Mouse (Mus musculus) neural tube, embryonic 14.5 days (tissue): ENCODE measurements around the gene Pih1d2. TPM values are rescaled to one million over a fixed set of nuclear protein-coding genes. Genes with fewer than 3 reads are reported as not detected.
"Not testable (repeated sequence)": the region's sequence is repeated elsewhere in the genome, so short reads cannot be mapped to it uniquely, and the experiment has no call there.

Source experiments
- ATAC-seq: fragments of 200-750 bp; cut with Nextera tagmentation; 2 replicates; pipeline ENCODE4 v1.8.0; 2017; ENCODE audit warnings: low read depth, mild to moderate bottlenecking, moderate TSS enrichment, moderate library complexity
- H3K27ac ChIP-seq: fragments of 300-500 bp; sonication (generic); 2 replicates; pipeline ENCODE4 v1.5.1; 2014; ENCODE audit warnings: low read depth, mild to moderate bottlenecking, control low read depth, low read length, moderate library complexity, mixed read lengths
- H3K27me3 ChIP-seq: fragments of 300-500 bp; sonication (generic); 2 replicates; pipeline ENCODE4 v1.6.1; 2014; ENCODE audit warnings: low read length; ENCODE audit not compliant: control insufficient read depth, insufficient read depth
- H3K36me3 ChIP-seq: fragments of 300-500 bp; sonication (generic); 2 replicates; pipeline ENCODE4 v1.6.1; 2014; ENCODE audit warnings: low read length, mixed read lengths; ENCODE audit not compliant: control insufficient read depth, insufficient read depth
- H3K4me1 ChIP-seq: fragments of 300-500 bp; sonication (generic); 2 replicates; pipeline ENCODE4 v1.6.1; 2014; ENCODE audit warnings: low read length; ENCODE audit not compliant: control insufficient read depth, insufficient read depth
- H3K4me2 ChIP-seq: fragments of 300-500 bp; sonication (generic); 2 replicates; pipeline ENCODE4 v1.6.1; 2014; ENCODE audit warnings: mild to moderate bottlenecking, low read depth, low read length, control low read depth
- H3K4me3 ChIP-seq: fragments of 300-500 bp; sonication (generic); 2 replicates; pipeline ENCODE4 v1.5.1; 2014; ENCODE audit warnings: low read depth, low read length, control low read depth, mixed read lengths
- H3K9ac ChIP-seq: fragments of 300-500 bp; sonication (generic); replicated peaks from 2 replicates; pipeline ENCODE4 v1.6.1; 2014; ENCODE audit warnings: low read depth, mild to moderate bottlenecking, control low read depth, low read length, mixed read lengths
- H3K9me3 ChIP-seq: fragments of 300-500 bp; sonication (generic); 2 replicates; pipeline ENCODE4 v1.6.1; 2016; ENCODE audit warnings: low read length; ENCODE audit not compliant: control insufficient read depth
- WGBS: fragments of 180-500 bp; shearing (Covaris S2); extraction: QIAGEN DNeasy Blood & Tissue Kit; methylation state at CpG from one replicate; pipeline ENCODE4 v1.1.7; 2014; 5-methylcytosine and 5-hydroxymethylcytosine counted together
- polyA plus RNA-seq: library from polyadenylated mRNA; unstranded; fragments of >200 nt; fragmentation: Nextera tagmentation; extraction: Ambion mirVana; gene quantifications from 2 replicates; pipeline ENCODE4 v1.2.1, GENCODE M21; 2014

The Pih1d2 gene
- polyA plus RNA-seq, 1 experiment from 2014 or later: 4.4 TPM

- H3K4me1 ChIP-seq: peaks cover 18% of the 10 kb centered on the region
- peak overlapping the region; percentile 75 for H3K27ac ChIP-seq
- H3K27me3 ChIP-seq: no peaks in the 10 kb centered on the region
- peak overlapping the region; percentile 69 for H3K4me2 ChIP-seq
- peaks cover 20% of the 10 kb centered on the region for H3K36me3 ChIP-seq
- peak overlapping the region; percentile 64 for H3K9ac ChIP-seq
- WGBS: 3% methylated on average over 6 of the region's 6 CpGs
- H3K9me3 ChIP-seq: no peaks in the 10 kb centered on the region
- ATAC-seq: no peak
- peak overlapping the region; percentile 86 for H3K4me3 ChIP-seq
Measured at GRCm38 (mm10) chr9:50604338-50604737, 12.8 kb upstream of the Pih1d2 start.

DNA sequence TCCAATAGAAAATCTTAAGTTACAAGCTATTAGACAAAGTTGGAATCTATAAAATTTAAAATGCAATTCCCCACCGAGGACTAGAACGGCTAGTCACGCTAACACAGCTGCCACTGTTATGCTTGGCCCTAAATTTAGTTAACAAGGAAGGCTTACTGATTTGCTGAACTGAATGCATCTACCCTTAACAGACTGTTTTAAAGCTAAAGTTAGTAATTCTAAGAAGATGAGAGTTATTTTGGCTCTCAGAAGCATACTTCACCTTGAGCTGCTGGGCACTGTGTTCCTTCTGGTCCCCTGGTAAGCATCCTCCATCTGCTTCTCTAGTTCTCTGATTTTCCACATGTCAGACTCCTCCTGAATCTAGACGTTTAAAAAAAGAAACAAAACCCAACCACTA lies 5.0 kb upstream of the Pih1d2 start:
- no peak overlapping the region for H3K4me3 ChIP-seq
- no peak overlapping the region for H3K9ac ChIP-seq
- H3K9me3 ChIP-seq: no peaks in the 10 kb centered on the region
- H3K36me3 ChIP-seq: peaks cover 33% of the 10 kb centered on the region
- H3K27me3 ChIP-seq: no peaks in the 10 kb centered on the region
- no peak overlapping the region for H3K4me2 ChIP-seq
- 91% methylated on average over 4 of the region's 4 CpGs for WGBS
- ATAC-seq: no peak
- no peak overlapping the region for H3K27ac ChIP-seq
- H3K4me1 ChIP-seq: peaks cover 9% of the 10 kb centered on the region

DNA sequence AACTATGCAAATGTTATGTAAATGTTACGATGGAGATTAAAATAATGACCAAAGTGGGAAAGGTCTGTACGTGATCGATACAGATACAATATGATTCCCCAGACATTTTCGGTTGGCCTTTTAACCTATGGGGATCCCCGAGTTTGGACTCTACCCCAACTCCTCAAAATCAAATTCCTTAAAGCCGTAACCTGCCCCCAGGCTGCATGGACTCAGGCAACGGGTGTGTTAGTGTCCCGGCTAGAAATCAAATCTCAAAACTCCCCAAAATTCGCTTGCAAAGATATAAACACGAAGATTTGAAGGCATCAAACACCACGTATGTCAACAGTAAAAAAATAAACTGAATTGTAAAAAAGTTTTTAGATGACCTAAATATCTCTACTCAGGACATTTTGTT lies 960 bp upstream of the Pih1d2 start:
- peaks cover 9% of the 10 kb centered on the region for H3K4me1 ChIP-seq
- 43% methylated on average over 11 of the region's 11 CpGs for WGBS
- H3K4me3 ChIP-seq: peak overlapping the region; percentile 99
- no peak for ATAC-seq
- H3K4me2 ChIP-seq: peak overlapping the region; percentile 83
- no peaks in the 10 kb centered on the region for H3K27me3 ChIP-seq
- H3K27ac ChIP-seq: no peak overlapping the region
- H3K9me3 ChIP-seq: no peaks in the 10 kb centered on the region
- peaks cover 22% of the 10 kb centered on the region; the same call in 1 of the 2 replicates for H3K36me3 ChIP-seq
- peak overlapping the region; percentile 87 for H3K9ac ChIP-seq

GRCm38 (mm10) chr9:50617794-50618330 lies 741 bp downstream of the Pih1d2 start:
- ATAC-seq: no peak
- Histone ChIP-seq H3K9me3 (no peaks in the 10 kb centered on the region), H3K27me3 (no peaks in the 10 kb centered on the region), H3K36me3 (peaks cover 14% of the 10 kb centered on the region; the same call in 1 of the 2 replicates), H3K9ac (no peak overlapping the region), H3K4me1 (peaks cover 9% of the 10 kb centered on the region), H3K27ac (no peak overlapping the region), H3K4me2 (peak overlapping the region; percentile 83), H3K4me3 (peak overlapping the region; percentile 99; the same call in 1 of the 2 replicates)
- 62% methylated on average over 9 of the region's 9 CpGs for WGBS

GRCm38 (mm10) chr9:50630903-50631302 lies 13.8 kb downstream of the Pih1d2 start:
- H3K27ac ChIP-seq, H3K4me3 ChIP-seq, H3K4me1 ChIP-seq, ATAC-seq, H3K4me2 ChIP-seq, H3K9me3 ChIP-seq, H3K27me3 ChIP-seq, H3K9ac ChIP-seq: not testable (repeated sequence)
- 0 out of 2 replicates have a peak, but pooled peaks cover 13% of the 10 kb centered on the region for H3K36me3 ChIP-seq
- 91% methylated on average over 6 of the region's 8 CpGs for WGBS

DNA sequence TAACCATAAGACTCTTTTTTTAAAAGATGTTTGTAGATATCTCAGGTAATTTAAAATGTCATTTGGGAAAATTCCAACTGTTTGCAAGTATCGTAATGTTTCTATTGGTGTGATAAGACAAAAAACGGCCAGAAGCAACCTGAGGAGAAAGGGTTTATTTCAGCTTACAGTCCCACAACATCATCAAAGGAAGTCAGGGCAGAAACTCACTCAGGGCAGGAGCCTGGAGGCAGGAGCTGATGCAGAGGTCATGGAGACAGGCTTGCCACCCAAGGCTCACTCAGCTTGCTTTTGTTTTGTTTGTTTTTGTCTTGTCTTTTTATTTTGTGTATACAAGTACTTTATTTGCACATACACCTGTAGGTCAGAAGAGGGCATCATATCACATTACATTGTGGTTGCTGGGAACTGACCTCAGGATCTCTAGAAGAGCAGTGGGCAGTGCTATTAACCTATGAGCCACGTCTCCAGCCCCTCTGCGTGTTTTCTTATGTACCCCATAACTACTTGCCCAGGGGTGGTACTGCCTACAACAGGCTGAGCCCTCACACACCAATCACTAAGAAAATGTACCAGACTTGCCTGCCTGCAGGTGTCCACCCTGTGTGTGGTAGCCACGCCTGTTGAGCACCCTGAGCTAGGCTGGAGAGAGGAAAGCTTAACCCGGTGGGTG lies 15.0 kb downstream of the Pih1d2 start:
- WGBS: 89% methylated on average over 6 of the region's 6 CpGs
- Histone ChIP-seq H3K27ac (no peak overlapping the region), H3K4me2 (no peak overlapping the region), H3K36me3 (peaks cover 20% of the 10 kb centered on the region), H3K4me3 (no peak overlapping the region), H3K9ac (no peak overlapping the region), H3K9me3 (no peaks in the 10 kb centered on the region), H3K4me1 (no peaks in the 10 kb centered on the region), H3K27me3 (no peaks in the 10 kb centered on the region)
- no peak for ATAC-seq

DNA sequence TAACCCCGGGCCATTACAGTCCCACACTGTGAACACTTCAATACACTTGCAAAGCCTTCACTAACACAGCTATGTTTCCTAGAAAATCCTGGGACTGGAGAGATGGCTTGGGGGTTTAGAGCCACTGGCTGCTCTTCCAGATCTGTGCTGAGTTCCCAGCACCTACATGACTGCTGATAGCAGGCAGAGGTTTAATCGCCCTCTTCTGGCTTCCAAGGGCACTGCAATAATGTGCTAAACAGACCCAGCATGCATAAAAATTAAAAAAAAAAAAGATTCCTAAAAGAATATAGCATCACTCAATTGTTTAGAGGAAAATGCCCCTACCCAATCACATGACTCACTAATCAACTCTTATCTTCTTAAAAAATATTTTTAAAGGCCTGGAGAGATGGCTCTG lies 15.9 kb downstream of the Pih1d2 start:
- Histone ChIP-seq H3K4me1 (no peaks in the 10 kb centered on the region), H3K36me3 (peaks cover 20% of the 10 kb centered on the region), H3K4me2 (no peak overlapping the region), H3K4me3 (no peak overlapping the region), H3K27me3 (no peaks in the 10 kb centered on the region), H3K9ac (no peak overlapping the region), H3K9me3 (no peaks in the 10 kb centered on the region), H3K27ac (no peak overlapping the region)
- WGBS: 64% methylated on average over 2 of the region's 2 CpGs
- no peak for ATAC-seq

DNA sequence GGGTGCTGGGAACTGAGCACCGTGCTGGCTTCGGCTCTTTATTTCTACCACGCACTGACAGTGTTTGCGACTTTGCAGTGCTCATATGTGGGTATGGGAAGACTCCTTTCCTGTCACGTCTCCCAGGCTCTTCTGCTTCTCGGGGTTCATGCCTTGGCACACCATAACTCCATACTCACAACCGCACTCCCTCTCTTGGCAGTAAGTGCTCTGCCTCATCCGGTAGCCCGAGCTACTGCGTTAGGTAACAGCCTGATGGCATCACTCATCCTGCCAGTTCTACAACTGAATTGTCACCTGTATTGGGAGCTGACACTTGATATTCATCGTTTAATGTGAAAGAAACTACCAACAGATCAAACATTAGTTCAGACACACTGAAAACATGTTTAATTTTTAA lies 17.1 kb downstream of the Pih1d2 start:
- H3K4me3 ChIP-seq: no peak overlapping the region
- no peak for ATAC-seq
- H3K27ac ChIP-seq: no peak overlapping the region
- H3K27me3 ChIP-seq: no peaks in the 10 kb centered on the region
- H3K9ac ChIP-seq: no peak overlapping the region
- H3K4me2 ChIP-seq: no peak overlapping the region
- no peaks in the 10 kb centered on the region for H3K4me1 ChIP-seq
- H3K9me3 ChIP-seq: no peaks in the 10 kb centered on the region
- peaks cover 27% of the 10 kb centered on the region for H3K36me3 ChIP-seq
- 95% methylated on average over 11 of the region's 11 CpGs for WGBS

DNA sequence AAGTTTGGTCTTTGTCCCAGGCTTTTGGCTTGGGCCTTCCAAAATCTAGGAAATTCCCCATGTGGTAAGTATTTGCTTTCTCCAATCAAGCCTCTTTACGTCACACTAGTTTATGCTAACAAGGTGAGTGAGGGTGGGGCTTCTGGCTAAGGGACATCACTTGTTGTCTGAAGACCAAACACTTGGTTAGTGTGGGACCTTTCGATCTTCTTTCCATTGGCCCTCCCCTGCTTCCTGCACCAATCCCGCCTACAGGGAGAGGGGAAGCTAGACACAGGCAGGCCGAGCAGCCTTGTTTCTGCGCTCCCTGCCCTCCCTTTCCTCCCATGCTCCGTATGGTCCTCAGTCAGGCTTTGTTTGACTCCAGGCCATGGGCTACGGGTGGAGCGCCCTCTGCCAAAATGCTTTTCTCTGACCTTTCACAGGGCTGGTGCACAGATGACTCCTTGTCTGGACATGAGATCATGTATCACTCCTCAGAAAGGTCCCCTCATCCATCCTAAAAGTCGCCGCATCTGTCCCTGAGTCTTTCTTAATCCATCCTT lies 29.8 kb downstream of the Pih1d2 start:
- ATAC-seq: no peak
- Histone ChIP-seq H3K36me3 (peaks cover 69% of the 10 kb centered on the region), H3K9ac (no peak overlapping the region), H3K4me3 (no peak overlapping the region), H3K27ac (no peak overlapping the region), H3K4me2 (no peak overlapping the region), H3K9me3 (no peaks in the 10 kb centered on the region), H3K4me1 (no peaks in the 10 kb centered on the region), H3K27me3 (no peaks in the 10 kb centered on the region)
- 77% methylated on average over 10 of the region's 10 CpGs for WGBS
